Mouse (Mus musculus) liver, embryonic 16.5 days (tissue): ENCODE data around the gene Zzz3. TPM values are rescaled to one million over a fixed set of nuclear protein-coding genes. Genes with fewer than 3 reads are reported as not detected.
"Not testable (repeated sequence)": the region's sequence is repeated elsewhere in the genome, so short reads cannot be mapped to it uniquely, and the experiment has no call there.

Source experiments
- ATAC-seq: fragments of 200-750 bp; cut with Nextera tagmentation; 2 replicates; pipeline ENCODE4 v1.8.0; 2017; ENCODE audit warnings: low read depth, mild to moderate bottlenecking, moderate number of reproducible peaks, moderate library complexity
- H3K27ac ChIP-seq: fragments of 300-500 bp; sonication (generic); 2 replicates; pipeline ENCODE4 v1.5.1; 2014; ENCODE audit warnings: mild to moderate bottlenecking, low read length
- H3K27me3 ChIP-seq: fragments of 300-500 bp; sonication (generic); 2 replicates; pipeline ENCODE4 v1.6.1; 2014; ENCODE audit warnings: low read depth, low read length, mixed read lengths; ENCODE audit not compliant: control insufficient read depth, insufficient read depth
- H3K36me3 ChIP-seq: fragments of 300-500 bp; sonication (generic); 2 replicates; pipeline ENCODE4 v1.6.1; 2014; ENCODE audit warnings: mild to moderate bottlenecking; ENCODE audit not compliant: control insufficient read depth, insufficient read depth
- H3K4me1 ChIP-seq: fragments of 300-500 bp; sonication (generic); 2 replicates; pipeline ENCODE4 v1.6.1; 2014; ENCODE audit warnings: low read depth, low read length, mixed read lengths; ENCODE audit not compliant: control insufficient read depth
- H3K4me2 ChIP-seq: fragments of 300-500 bp; sonication (generic); 2 replicates; pipeline ENCODE4 v1.6.1; 2014; ENCODE audit warnings: low read depth, low read length, mixed read lengths
- H3K4me3 ChIP-seq: fragments of 300-500 bp; sonication (generic); 2 replicates; pipeline ENCODE4 v1.5.1; 2014; ENCODE audit warnings: low read depth, mild to moderate bottlenecking, low read length
- H3K9ac ChIP-seq: fragments of 300-500 bp; sonication (generic); 2 replicates; pipeline ENCODE4 v1.6.1; 2014; ENCODE audit warnings: low read depth, low read length
- H3K9me3 ChIP-seq: fragments of 300-500 bp; sonication (generic); replicated peaks from 2 replicates; pipeline ENCODE4 v1.6.1; 2016; ENCODE audit warnings: low read length; ENCODE audit not compliant: control insufficient read depth
- WGBS: fragments of 180-500 bp; shearing (Covaris S2); extraction: QIAGEN DNeasy Blood & Tissue Kit; methylation state at CpG from one replicate; pipeline ENCODE4 v1.1.7; 2014; ENCODE audit not compliant: insufficient replicate concordance; 5-methylcytosine and 5-hydroxymethylcytosine counted together
- polyA plus RNA-seq: library from polyadenylated mRNA; unstranded; fragments of >200 nt; fragmentation: Nextera tagmentation; extraction: Ambion mirVana; gene quantifications from 2 replicates; pipeline ENCODE4 v1.2.1, GENCODE M21; 2015

Zzz3 gene
- polyA plus RNA-seq, 1 experiment from 2014 or later: 11.3 TPM

GRCm38 (mm10) chr3:152453163-152453562 lies 57.9 kb downstream of the Zzz3 start:
- H3K27ac ChIP-seq: no peak overlapping the region
- H3K36me3 ChIP-seq: peaks cover 30% of the 10 kb centered on the region
- H3K9me3 ChIP-seq: no peaks in the 10 kb centered on the region
- no peaks in the 10 kb centered on the region for H3K27me3 ChIP-seq
- H3K4me1 ChIP-seq: peaks cover 6% of the 10 kb centered on the region
- H3K9ac ChIP-seq: no peak overlapping the region
- WGBS: 65% methylated on average over 3 of the region's 4 CpGs
- no peak overlapping the region for H3K4me3 ChIP-seq
- no peak overlapping the region for H3K4me2 ChIP-seq
- no peak for ATAC-seq

GRCm38 (mm10) chr3:152457308-152458035 lies 62.2 kb downstream of the Zzz3 start:
- Histone ChIP-seq H3K9me3 (no peaks in the 10 kb centered on the region), H3K27me3 (no peaks in the 10 kb centered on the region), H3K9ac (no peak overlapping the region), H3K4me2 (no peak overlapping the region), H3K27ac (no peak overlapping the region), H3K4me1 (peaks cover 6% of the 10 kb centered on the region), H3K36me3 (peaks cover 27% of the 10 kb centered on the region), H3K4me3 (no peak overlapping the region)
- ATAC-seq: peak; percentile 66
- 39% methylated on average over 2 of the region's 2 CpGs for WGBS

GRCm38 (mm10) chr3:152458875-152459274 lies 63.6 kb downstream of the Zzz3 start:
- ATAC-seq, H3K4me1 ChIP-seq, H3K27me3 ChIP-seq, H3K9ac ChIP-seq, H3K4me2 ChIP-seq, H3K27ac ChIP-seq, H3K4me3 ChIP-seq, H3K9me3 ChIP-seq: not testable (repeated sequence)
- peaks cover 27% of the 10 kb centered on the region for H3K36me3 ChIP-seq
- WGBS: 79% methylated on average over 4 of the region's 4 CpGs

GRCm38 (mm10) chr3:152460802-152461201 lies 65.5 kb downstream of the Zzz3 start:
- Histone ChIP-seq H3K36me3 (peaks cover 15% of the 10 kb centered on the region), H3K4me1 (peaks cover 6% of the 10 kb centered on the region), H3K4me2 (no peak overlapping the region), H3K9me3 (no peaks in the 10 kb centered on the region), H3K4me3 (no peak overlapping the region), H3K27ac (no peak overlapping the region), H3K9ac (no peak overlapping the region), H3K27me3 (no peaks in the 10 kb centered on the region)
- 73% methylated on average over 4 of the region's 4 CpGs for WGBS
- ATAC-seq: no peak

GRCm38 (mm10) chr3:152462038-152462547 lies 66.8 kb downstream of the Zzz3 start:
- 81% methylated on average over 10 of the region's 10 CpGs for WGBS
- no peaks in the 10 kb centered on the region for H3K9me3 ChIP-seq
- no peak for ATAC-seq
- no peaks in the 10 kb centered on the region for H3K27me3 ChIP-seq
- H3K4me2 ChIP-seq: no peak overlapping the region
- H3K4me1 ChIP-seq: peaks cover 5% of the 10 kb centered on the region
- H3K36me3 ChIP-seq: peaks cover 4% of the 10 kb centered on the region
- H3K27ac ChIP-seq: no peak overlapping the region
- H3K4me3 ChIP-seq: no peak overlapping the region
- no peak overlapping the region for H3K9ac ChIP-seq

GRCm38 (mm10) chr3:152462900-152463299 lies 67.6 kb downstream of the Zzz3 start:
- Histone ChIP-seq H3K27me3 (no peaks in the 10 kb centered on the region), H3K4me1 (no peaks in the 10 kb centered on the region; the same call in 1 of the 2 replicates), H3K36me3 (no peaks in the 10 kb centered on the region; the same call in 1 of the 2 replicates), H3K4me3 (no peak overlapping the region), H3K9ac (no peak overlapping the region), H3K4me2 (no peak overlapping the region), H3K9me3 (no peaks in the 10 kb centered on the region), H3K27ac (no peak overlapping the region)
- 78% methylated on average over 10 of the region's 10 CpGs for WGBS
- ATAC-seq: no peak

GRCm38 (mm10) chr3:152464462-152464861 lies 69.2 kb downstream of the Zzz3 start:
- Histone ChIP-seq H3K27ac (no peak overlapping the region), H3K4me2 (no peak overlapping the region), H3K4me3 (no peak overlapping the region), H3K27me3 (no peaks in the 10 kb centered on the region), H3K36me3 (no peaks in the 10 kb centered on the region; the same call in 1 of the 2 replicates), H3K4me1 (no peaks in the 10 kb centered on the region; the same call in 1 of the 2 replicates), H3K9ac (no peak overlapping the region), H3K9me3 (no peaks in the 10 kb centered on the region)
- 90% methylated on average over 3 of the region's 3 CpGs for WGBS
- ATAC-seq: no peak

- ATAC-seq: no peak
- Histone ChIP-seq H3K9ac (no peak overlapping the region), H3K36me3 (no peaks in the 10 kb centered on the region; the same call in 1 of the 2 replicates), H3K4me2 (no peak overlapping the region), H3K27ac (no peak overlapping the region), H3K4me1 (no peaks in the 10 kb centered on the region; the same call in 1 of the 2 replicates), H3K4me3 (no peak overlapping the region), H3K9me3 (no peaks in the 10 kb centered on the region), H3K27me3 (no peaks in the 10 kb centered on the region)
- WGBS: 86% methylated on average over 6 of the region's 6 CpGs
Observed at GRCm38 (mm10) chr3:152465338-152465737, 70.1 kb downstream of the Zzz3 start.

GRCm38 (mm10) chr3:152466849-152467248 lies 71.6 kb downstream of the Zzz3 start:
- Histone ChIP-seq H3K4me2 (no peak overlapping the region), H3K4me1 (no peaks in the 10 kb centered on the region; the same call in 1 of the 2 replicates), H3K27me3 (no peaks in the 10 kb centered on the region), H3K9me3 (no peaks in the 10 kb centered on the region), H3K36me3 (no peaks in the 10 kb centered on the region), H3K4me3 (no peak overlapping the region), H3K27ac (no peak overlapping the region), H3K9ac (no peak overlapping the region)
- 49% methylated on average over 9 of the region's 9 CpGs for WGBS
- peak; percentile 50; the same call in 1 of the 2 replicates for ATAC-seq
